Mouse (Mus musculus) naive thymus-derived CD4-positive, alpha-beta T cell, adult 2 months (primary cell): ENCODE measurements at regions not wholly inside any gene's neighbourhood (a gene's known extent, or its start where the extent isn't known, plus 50 kb on each side); places are given as distances from the start of the nearest gene placed in this dataset.

Experiments
- DNase-seq: peaks from one replicate; pipeline ENCODE4 v3.0.0-alpha.2; 2011; ENCODE audit warnings: low read depth

- DNase-seq = no peak
These were observed 51.2 kb upstream of the Kif2a start for GRCm38 (mm10) chr13:107073039-107073620.

- no peak for DNase-seq
These were observed 50.6 kb upstream of the Kif2a start for GRCm38 (mm10) chr13:107072345-107073038.
